Mouse (Mus musculus) brain, embryonic 14.5 days (tissue): ENCODE results near the gene Igfbp6.

ENCODE experiments used
- CTCF ChIP-seq: fragments of 200-500 bp; IDR thresholded peaks from 2 replicates; pipeline ENCODE4 v1.5.1; 2012; ENCODE audit warnings: inconsistent platforms, mild to moderate bottlenecking, moderate library complexity, borderline replicate concordance; ENCODE audit not compliant: insufficient read depth, insufficient read length; ENCODE audit errors: extremely low read depth
- POLR2A ChIP-seq: fragments of 200-500 bp; IDR thresholded peaks from 2 replicates; pipeline ENCODE4 v1.6.1; 2012; ENCODE audit warnings: mild to moderate bottlenecking, inconsistent platforms, borderline replicate concordance; ENCODE audit not compliant: poor library complexity, insufficient read depth, insufficient read length, severe bottlenecking; ENCODE audit errors: extremely low read depth

DNA sequence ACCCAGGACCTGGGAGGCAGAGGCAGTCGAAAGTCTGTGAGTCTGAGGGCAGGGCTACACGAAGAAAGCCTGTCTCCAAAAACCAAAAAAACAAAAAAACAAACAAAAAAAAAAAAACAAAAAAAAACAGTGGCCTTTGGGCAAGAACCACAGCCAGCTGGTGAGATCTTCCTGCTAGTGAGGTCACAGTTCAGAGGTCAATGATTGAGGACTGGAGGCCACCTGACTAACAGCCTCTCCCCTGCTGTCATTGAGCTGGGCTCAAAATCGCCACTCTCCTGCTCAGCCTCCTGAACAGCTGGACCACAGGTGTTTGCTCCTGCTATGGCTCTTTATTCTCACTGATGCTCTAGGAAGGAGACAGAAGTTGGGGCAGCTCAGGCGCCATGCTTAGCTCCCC is 8.5 kb downstream of the Igfbp6 start:
- TF ChIP-seq CTCF (no peak), POLR2A (no peak)
